ENCODE assay signal across 12 mouse cellular contexts in genomic region chr19:40311631-40312030, GRCm38 (mm10).
"Had no signal": no experiment of that assay in that cellular context is flagged by ENCODE, and none has a peak within 500 bp of the region (broad histone marks: within the 10 kb centered on the region; RNA-seq: fewer than 3 reads in every experiment).

No protein-coding gene starts in this region.

- DNase-seq: retina, postnatal 1 day; right cerebral cortex, adult 18-20 months; right cerebral cortex, postnatal 14 days; right cerebral cortex, postnatal 25 days; right cerebral cortex, postnatal 4 days; spleen, adult 18-20 months; thymus, adult 18-20 months; thymus, adult 2 months; thymus, postnatal 14 days; thymus, postnatal 25 days; thymus, postnatal 36 days; thymus, postnatal 4 days had no signal
